Mouse (Mus musculus): ENCODE data around the gene 2010111I01Rik.

GRCm38 (mm10) chr13:63360111-63360885 lies 395.6 kb downstream of the 2010111I01Rik start:
- TF ChIP-seq EP300 (IDR thresholded peaks at IDR 0.05; ENCODE audit: insufficient read depth, low read depth, low read length) (no peak), CTCF (IDR thresholded peaks at IDR 0.05; ENCODE audit: low read depth, low read length) (no peak)
